Mouse (Mus musculus) c-Kit-positive CD71-positive TER-119-negative erythroid progenitor cells, embryonic 14.5 days (primary cell): ENCODE data around the gene Sox2.

ENCODE experiments used
- DNase-seq: peaks from one replicate; pipeline ENCODE4 v3.0.0-alpha.2; 2013; ENCODE audit warnings: low read depth

Gene Sox2

DNA sequence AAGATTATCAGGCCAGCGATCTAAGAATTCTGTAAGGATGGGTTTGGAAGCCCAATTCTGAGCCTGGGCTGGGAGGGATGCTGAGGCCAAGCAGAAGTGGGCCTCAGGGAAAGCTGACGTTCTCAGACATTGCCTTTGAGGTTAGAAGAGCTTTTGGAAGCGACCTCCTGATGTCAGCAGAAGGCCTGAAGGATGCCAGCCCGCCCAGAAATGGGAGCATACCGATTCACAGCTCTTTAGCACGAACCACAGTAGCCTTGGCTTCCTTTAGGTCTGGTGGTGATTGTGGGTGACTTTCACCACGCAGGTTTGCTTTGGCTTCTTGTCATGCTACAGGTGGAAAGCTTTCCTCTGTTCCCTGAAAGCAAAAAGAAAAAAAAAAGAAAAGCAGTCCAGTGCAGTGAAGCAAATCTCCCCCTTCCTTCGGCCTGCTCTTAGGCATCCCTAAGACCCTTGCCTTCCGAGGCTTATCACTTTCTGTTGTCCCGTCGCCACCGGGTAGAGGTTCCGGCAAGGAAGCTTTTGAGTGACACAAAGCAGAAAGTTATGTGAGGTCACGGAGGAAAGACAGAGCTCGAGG, 6.6 kb upstream of the Sox2 start:
- no peak for DNase-seq

DNA sequence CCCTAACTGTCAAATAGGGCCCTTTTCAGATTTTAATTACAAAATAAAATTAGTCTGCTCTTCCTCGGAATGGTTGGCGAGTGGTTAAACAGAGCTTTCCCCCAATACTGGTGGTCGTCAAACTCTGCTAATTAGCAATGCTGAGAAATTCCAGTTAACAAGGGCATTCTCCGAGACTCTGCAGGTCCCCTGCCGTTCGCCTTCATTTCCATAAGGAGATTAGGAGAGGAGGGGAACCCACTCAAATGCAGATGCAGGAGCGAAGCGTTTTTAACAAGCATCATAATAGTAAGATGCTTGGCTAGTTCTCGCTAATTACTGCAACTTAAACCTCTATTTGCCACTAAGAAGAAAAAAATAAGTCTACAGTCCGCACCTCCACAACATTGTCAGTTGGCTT, 4.0 kb upstream of the Sox2 start:
- DNase-seq, result no peak

DNA sequence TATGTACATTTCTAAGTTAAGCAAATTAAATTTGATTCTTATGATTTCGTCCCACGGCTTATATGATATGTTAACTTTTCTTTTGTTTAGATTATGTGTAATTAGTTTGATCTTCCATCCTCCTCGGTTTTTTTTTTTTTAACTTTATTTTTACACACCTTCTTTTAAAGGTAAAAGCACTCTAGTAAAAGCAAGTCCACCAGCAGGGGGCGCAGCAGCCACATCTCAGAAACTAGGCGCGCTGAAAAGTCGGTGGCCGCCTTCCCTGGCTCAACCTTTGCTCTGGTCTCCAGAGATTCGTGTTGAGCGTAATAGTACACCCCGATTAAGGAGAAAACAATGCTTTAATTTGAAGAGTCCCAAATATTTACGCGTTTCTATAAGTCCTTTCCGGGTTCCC, 2.5 kb upstream of the Sox2 start:
- peak; percentile 47 for DNase-seq

DNA sequence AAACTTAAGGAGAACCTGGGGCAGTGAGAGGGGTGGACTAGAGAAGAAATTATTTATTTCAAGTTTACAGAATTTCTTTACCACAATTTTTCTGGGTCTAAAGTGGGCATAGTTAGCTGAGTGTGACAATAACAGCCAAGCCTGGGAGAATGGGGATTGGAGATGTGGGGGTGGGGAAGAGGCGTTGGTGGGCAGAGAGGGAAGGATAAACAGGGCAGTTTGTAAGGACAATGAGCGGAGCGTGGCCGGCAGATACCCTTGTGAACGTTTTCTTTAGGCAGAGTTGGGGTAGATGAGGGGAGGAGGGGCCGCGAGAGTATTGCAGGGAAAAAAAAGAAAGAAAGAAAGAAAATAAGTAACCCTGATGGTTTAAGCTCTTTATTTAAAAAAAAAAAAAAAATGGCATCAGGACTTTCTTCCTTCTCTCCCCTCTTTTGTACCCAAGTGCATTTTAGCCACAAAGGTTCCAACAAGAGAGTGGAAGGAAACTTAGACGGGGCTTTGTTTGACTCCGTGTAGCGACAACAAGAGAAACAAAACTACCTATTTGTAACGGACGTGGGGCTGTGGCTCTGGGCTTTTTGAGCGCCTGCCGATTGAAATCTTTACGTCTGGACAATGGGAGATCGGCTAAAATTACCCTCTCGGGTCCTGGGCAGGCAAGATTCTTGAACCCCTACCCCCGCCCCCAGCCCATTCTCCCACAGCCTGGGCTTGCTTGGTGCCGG, 1.9 kb upstream of the Sox2 start:
- DNase-seq, result no peak

DNA sequence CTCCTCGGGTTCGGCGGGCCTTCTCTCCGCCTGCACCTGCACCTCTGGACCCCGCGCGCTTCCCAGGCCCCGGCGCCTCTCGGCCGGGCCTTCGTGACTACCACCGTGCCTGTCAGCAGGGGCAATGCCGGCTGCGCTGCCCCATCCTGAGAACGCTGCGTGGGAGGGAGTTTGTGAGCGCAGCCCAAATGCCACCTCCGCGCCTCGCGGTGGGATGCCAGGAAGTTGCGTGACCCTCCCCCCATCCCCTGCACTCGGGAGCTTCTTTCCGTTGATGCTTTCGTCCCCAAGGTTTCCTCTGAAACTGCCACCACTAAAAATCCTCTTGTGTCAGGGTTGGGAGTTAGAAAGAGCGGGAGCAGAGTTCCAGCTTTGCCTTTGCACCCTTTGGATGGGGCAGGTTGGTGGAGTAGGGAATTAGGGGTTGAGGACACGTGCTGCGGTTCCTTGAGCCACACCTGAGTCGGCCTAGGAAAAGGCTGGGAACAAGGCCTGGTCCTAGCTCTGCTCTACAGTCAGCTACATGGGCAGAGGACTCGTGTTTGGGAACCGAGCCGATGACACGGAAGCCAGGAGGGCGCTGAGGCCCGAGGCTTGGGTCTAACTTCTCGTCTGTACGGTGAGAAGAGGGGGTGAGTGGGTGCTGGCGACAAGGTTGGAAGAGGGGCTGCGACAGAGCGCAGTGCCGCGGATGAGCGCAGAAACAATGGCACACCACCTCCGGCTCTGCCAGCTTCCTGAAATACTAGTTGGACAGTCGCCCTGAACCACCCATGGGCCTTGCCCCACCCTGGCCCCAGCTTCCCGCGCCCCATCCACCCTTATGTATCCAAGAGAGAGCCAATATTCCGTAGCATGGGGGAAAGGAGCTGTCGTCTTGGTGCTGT, 1.1 kb upstream of the Sox2 start:
- DNase-seq, result no peak

DNA sequence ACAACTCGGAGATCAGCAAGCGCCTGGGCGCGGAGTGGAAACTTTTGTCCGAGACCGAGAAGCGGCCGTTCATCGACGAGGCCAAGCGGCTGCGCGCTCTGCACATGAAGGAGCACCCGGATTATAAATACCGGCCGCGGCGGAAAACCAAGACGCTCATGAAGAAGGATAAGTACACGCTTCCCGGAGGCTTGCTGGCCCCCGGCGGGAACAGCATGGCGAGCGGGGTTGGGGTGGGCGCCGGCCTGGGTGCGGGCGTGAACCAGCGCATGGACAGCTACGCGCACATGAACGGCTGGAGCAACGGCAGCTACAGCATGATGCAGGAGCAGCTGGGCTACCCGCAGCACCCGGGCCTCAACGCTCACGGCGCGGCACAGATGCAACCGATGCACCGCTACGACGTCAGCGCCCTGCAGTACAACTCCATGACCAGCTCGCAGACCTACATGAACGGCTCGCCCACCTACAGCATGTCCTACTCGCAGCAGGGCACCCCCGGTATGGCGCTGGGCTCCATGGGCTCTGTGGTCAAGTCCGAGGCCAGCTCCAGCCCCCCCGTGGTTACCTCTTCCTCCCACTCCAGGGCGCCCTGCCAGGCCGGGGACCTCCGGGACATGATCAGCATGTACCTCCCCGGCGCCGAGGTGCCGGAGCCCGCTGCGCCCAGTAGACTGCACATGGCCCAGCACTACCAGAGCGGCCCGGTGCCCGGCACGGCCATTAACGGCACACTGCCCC, 586 bp downstream of the Sox2 start:
- no peak for DNase-seq

DNA sequence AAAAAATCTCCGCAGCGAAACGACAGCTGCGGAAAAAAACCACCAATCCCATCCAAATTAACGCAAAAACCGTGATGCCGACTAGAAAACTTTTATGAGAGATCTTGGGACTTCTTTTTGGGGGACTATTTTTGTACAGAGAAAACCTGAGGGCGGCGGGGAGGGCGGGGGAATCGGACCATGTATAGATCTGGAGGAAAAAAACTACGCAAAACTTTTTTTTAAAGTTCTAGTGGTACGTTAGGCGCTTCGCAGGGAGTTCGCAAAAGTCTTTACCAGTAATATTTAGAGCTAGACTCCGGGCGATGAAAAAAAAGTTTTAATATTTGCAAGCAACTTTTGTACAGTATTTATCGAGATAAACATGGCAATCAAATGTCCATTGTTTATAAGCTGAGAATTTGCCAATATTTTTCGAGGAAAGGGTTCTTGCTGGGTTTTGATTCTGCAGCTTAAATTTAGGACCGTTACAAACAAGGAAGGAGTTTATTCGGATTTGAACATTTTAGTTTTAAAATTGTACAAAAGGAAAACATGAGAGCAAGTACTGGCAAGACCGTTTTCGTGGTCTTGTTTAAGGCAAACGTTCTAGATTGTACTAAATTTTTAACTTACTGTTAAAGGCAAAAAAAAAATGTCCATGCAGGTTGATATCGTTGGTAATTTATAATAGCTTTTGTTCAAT, 1.4 kb downstream of the Sox2 start:
- no peak for DNase-seq

DNA sequence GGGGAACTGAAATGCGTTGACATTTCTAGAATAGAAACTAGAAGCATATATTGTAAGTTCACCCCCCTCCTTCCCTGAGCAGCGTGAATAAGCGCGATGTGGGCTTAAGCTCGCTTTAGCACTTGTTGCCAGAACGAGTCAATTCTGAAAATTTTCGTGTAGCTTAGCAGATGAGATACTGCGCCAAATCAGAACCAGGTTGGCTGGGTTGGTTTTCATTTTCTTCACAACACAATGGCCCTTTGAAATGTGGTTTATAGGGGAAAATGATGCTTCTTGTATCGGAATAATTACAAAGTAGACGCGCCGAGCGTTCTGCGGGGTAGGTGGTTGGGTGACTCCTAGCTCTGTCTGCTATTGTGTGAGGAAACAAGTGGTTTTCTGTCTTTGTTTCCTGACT, 2.4 kb downstream of the Sox2 start:
- DNase-seq, result no peak

DNA sequence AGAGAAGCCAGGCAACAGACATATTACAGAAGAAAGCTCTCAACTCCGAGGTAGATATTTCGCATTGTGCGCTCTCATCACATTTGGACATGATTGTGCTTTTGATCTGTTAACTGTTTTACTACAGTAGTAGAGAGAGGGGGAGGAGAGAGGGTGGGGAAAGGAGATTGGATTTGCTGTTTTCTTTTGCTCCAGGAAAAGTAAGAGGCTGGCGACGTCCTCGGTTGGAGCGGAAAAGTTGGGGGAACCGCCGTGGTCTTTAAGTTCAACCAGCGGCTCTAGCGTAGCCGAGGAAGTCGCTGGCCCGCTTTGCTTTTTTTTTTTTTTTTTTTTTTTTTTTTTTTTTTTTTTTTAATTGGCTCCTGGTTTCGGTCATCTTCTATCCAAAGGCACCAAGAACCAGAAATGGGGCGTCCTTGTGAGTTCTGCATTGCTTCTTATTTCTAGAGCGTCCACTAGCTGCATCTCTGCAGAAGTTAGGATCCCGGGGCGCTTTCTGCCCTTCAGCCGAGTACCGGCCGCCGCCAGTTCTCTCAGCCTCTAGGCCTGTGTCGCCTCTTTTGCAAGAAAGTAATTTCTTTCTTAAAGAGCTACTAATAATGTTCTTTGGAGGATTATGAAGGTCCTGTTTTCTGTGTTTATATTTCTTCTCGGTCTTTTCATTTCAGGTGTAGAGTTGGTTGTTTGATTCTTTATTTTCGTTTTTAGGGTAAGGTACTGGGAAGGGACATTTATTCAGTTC, 3.2 kb downstream of the Sox2 start:
- DNase-seq, result no peak

DNA sequence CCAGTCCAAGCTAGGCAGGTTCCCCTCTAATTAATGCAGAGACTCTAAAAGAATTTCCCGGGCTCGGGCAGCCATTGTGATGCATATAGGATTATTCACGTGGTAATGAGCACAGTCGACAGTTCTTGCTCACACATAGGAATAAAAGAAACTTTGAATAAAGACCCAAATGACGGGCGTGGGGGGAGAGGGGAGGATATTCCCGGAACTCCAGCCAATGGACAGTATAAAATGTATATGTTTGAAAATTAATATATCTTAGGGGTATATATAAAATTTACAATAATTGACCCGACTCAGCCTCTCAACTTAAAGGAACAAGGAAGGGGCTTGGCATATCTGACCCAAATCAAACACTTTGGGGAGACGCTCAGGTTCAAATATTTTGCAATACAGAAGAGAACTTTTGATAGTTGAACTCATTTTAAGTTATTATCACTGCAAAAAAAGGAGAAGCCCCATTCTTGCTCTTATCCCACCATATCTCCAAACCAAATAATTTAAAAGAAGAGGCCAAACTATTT, 3.8 kb downstream of the Sox2 start:
- no peak for DNase-seq

DNA sequence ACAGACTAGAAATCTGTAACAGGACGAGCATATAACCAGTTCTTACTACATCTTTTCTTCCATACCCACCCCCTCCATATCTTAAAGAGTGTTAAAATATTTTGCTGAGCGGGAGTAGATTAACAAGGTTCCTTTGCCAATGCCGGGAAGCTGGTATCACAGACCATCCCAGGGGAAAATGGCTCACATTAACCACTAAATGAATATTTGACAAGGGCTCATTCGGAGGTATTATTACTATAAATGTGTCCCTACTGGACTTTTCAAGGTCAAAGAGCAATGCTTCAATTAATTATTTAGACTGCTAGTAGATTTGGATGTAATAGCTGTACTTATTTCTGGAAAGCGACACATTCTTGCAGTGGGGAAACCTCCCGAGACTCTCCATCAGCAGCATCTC, 4.6 kb downstream of the Sox2 start:
- no peak for DNase-seq

DNA sequence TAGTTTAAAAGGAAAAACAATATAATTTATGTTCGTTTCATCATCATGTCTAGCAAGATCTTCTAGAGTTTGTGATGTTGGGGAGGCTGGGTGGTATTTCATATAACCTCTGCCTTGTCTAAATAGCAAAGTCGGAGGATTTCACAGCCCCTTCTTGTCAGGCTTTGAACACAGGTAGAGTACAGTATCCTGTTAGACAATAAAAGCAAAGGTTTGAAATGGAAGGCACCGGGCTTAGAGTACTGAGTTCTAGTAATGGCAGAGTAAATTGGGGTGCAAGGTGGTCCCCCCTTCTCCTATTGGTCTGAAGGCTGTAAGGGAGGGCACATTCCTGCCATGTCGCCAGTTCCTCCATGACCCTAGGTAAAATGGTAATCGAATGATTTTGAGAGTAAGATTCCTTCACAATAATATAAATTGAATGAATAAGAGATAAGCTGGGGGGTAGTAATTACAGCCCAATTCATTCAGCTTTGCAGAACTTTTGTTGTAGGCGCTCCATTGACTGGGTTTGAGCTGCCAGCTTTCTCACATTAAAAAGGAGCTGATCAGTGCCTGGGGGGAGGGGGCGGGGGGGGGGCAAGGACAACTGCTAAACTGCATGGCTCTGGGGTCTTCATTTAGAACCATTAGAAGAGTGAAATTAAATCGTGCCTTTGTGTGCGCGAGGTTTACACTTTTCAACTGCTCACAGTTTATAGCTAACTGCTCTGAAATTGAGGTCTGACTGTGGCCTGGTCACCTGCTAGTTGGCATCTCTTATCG, 5.3 kb downstream of the Sox2 start:
- no peak for DNase-seq

DNA sequence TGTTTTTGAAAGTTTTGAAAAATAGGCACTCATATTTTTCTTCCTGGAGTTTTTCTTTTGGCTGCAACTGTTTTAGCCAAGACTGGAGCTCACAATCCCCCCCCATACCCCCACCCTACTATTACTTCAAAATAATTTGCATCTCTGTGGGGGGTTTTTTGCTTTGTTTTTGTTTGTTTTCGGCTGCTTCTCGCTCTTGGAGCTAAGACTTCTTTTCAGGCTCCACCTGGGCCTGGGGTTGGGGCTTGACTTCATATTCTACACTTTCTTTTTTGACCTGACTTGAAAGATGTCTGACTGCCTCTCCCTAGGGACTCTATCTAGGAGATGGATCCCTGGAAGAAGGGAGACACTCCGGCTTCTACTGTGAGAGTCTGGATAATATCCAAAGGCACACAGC, 5.9 kb downstream of the Sox2 start:
- no peak for DNase-seq

DNA sequence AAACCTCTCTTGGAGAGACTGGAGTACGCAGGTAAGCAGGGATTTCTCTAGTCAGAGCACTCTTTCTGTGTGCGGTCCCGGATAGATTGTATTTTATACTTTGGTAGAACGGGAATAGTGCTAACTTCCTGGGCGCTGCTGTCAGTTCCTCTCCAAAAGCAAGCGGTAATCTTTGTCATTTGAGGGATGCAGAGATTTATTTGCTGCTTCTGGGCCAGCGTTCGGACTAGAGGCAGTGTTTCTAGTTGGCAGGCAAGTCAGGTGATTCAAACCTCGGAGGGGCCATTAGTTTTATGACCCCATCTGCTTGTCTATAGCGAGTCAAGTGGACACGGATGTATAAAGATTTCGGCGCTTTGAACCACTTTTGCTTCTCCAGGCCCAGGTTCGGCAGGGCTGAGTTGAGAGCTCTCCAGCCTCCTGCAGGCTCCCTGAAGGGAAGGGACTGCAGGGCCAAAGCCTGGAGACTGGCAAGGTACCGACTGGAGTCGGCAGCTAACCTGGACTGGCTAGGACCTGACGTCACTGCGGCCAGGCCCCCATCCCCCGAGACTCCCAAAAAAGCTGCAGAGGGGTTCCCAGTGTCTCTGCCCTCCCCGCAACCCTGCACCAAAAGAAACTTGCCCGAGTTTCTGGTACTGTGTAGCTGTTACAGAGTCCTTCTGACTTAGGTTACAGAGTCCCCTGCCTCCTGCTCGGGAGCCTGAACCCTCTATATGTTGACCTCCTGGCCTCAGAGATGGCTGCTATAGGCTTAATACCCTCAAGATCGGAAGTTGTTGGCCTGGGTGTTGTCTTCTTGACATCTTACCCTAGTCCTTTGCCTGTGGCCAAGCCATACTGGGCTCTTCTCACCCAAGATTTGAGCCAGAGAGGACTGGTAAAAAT, 6.9 kb downstream of the Sox2 start:
- no peak for DNase-seq

DNA sequence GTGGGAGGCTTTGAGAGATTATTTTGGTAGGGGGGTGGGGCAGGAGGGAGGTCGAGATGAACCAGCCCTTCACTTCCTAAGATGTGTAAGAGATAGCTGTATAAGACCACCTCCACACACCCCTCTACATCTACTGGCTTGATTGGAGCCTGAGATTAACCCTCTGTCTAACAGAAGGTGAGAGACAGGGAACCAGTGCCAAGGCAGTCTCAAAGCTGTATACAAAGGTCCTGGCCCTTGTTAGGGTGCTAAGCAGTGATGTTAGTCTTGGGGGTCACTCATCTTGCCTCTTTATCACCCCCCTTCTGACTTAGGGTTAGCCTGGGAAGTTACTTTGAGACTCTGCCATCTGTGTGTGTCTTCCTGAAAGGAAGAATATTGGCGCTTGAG, 7.5 kb downstream of the Sox2 start:
- DNase-seq, result no peak

DNA sequence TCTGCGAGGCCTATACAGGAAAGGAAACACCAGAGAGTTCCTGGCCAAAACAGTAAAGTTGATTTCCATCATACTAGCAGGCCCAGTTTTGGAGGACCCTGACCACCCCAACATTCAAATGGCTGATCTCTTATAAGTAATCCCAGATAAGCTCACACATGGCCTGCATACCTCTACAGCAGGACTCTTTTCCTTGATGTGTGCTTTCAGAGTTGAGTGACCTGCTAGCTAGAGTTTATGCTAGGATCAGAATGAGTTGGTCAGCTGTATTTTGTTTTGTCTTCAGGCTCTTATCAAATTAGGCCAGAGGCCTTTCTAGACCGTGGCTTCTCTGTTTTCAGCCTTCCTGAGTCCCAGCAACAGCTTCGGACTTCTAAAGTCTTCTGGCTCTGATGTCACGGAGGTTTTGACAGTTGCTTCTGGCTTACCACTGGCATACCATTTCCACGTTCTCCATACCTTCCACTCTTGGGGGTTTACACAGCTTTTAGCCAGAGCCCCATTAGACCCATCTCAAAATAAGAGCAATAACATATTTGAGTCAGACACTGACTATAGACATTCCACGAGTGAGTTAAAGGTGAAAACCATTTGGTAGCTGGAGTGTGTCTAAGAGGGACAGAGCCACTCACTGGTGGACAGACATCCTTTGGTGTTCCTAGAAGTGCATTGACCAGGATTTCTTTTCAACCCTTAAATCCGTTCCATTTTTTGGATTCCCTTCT, 8.2 kb downstream of the Sox2 start:
- no peak for DNase-seq

DNA sequence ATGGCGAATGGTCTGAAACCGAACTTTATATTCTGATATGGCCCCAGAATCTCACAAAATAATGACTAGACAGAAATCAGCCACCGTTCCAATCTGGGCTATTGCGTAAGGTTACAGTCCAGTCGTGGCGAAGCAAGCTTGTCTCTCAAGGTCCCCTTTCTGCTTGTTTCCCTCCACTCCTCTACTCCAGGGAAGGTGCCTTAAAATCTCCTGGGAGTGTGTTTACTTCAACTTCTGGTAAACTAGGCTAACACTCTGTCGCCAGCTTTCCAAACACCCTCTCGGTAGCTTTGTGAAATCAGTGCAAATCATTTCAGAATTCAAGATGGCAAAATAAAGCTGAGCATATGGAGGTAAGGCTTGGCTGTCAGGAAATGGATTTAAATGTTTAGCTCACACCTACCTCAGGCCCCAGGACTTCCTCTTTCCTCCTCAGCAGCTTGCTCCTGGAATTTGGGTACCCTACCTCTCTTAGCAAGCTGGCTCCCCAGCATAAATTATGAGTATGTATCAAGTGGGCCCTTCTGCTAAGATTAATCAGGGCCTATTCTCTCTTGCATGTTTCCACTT, 8.8 kb downstream of the Sox2 start:
- no peak for DNase-seq

DNA sequence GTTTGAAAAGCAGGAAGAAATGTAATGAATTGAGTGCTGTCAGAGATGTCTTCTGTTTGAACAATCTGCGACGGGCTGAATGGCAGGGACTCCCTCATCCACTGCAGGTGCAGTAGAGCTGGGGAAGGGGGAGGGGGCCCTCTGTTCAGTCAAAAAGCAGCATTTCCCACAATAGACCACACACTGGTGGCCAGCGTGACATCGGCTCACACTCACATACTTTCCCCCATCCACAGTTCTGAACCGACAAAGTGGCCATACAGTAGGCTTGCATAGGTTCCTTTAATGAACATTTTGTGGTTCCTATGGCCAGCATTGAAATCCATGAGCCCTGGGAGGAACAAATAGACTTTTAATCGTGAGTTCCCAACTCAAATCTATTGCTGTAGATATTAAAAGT, 9.7 kb downstream of the Sox2 start:
- DNase-seq, result no peak
